Mouse (Mus musculus) spleen, adult 18-20 months (tissue): ENCODE measurements around the gene Dcpp1.

Experiments
- DNase-seq, 2 experiments: peaks; one replicate each; pipeline ENCODE4 v3.0.0; 2022; ENCODE audit warnings: mixed read lengths in 2 of 2

Dcpp1 gene

GRCm38 (mm10) chr17:23931157-23931556 is 50.5 kb downstream of the Dcpp1 start:
- no peak for DNase-seq
